Mouse (Mus musculus) embryonic fibroblast, embryonic 13.5 days (primary cell): Measurements from ENCODE around the gene Pdgfc. TPM values are rescaled to one million over a fixed set of nuclear protein-coding genes. Genes with fewer than 3 reads are reported as not detected.

Source experiments
- H3K27ac ChIP-seq: 2 replicates; pipeline ENCODE4 v1.5.1; 2012; ENCODE audit warnings: low read length, control low read depth, inconsistent platforms; ENCODE audit not compliant: insufficient read depth
- H3K4me1 ChIP-seq: 2 replicates; pipeline ENCODE4 v1.6.1; 2011; ENCODE audit warnings: low read length; ENCODE audit not compliant: control insufficient read depth, insufficient read depth
- H3K4me3 ChIP-seq: 2 replicates; pipeline ENCODE4 v1.5.1; 2011; ENCODE audit warnings: mild to moderate bottlenecking, control low read depth, low read length; ENCODE audit not compliant: insufficient read depth
- CTCF ChIP-seq: IDR thresholded peaks from 2 replicates; pipeline ENCODE4 v1.5.1; 2011; ENCODE audit warnings: mild to moderate bottlenecking, control low read depth, low read length, moderate library complexity, borderline replicate concordance; ENCODE audit not compliant: insufficient read depth
- POLR2A ChIP-seq: IDR thresholded peaks from 2 replicates; pipeline ENCODE4 v1.6.1; 2011; ENCODE audit warnings: low read depth, mild to moderate bottlenecking, control low read depth, low read length, moderate library complexity
- polyA plus RNA-seq: library from polyadenylated mRNA; stranded (reverse); fragments of >200 nt; gene quantifications from 2 replicates; pipeline ENCODE4 v1.2.4, GENCODE M21; 2011; ENCODE audit warnings: low read depth; ENCODE audit not compliant: missing spikeins, insufficient read length

Gene Pdgfc
- polyA plus RNA-seq, 1 experiment, result 68.1 TPM

GRCm38 (mm10) chr3:81028361-81028760, 7.9 kb upstream of the Pdgfc start:
- peaks cover 11% of the 10 kb centered on the region for H3K4me1 ChIP-seq
- H3K4me3 ChIP-seq, result no peak overlapping the region
- TF ChIP-seq CTCF (no peak), POLR2A (no peak)
- H3K27ac ChIP-seq, result no peak overlapping the region

- Histone ChIP-seq H3K4me1 (peaks cover 11% of the 10 kb centered on the region), H3K4me3 (no peak overlapping the region), H3K27ac (peak overlapping the region; percentile 72)
- TF ChIP-seq POLR2A (no peak), CTCF (no peak)
Measured at GRCm38 (mm10) chr3:81029321-81029720, 6.9 kb upstream of the Pdgfc start.

- H3K4me1 ChIP-seq, result peaks cover 14% of the 10 kb centered on the region
- no peak for TF ChIP-seq POLR2A
- TF ChIP-seq CTCF, result no peak
- no peak overlapping the region for H3K4me3 ChIP-seq
- H3K27ac ChIP-seq, result peak overlapping the region; percentile 71
Measured at GRCm38 (mm10) chr3:81029909-81030308, 6.3 kb upstream of the Pdgfc start.

GRCm38 (mm10) chr3:81030311-81030710, 5.9 kb upstream of the Pdgfc start:
- Histone ChIP-seq H3K4me3 (no peak overlapping the region), H3K27ac (peak overlapping the region; percentile 89), H3K4me1 (peaks cover 14% of the 10 kb centered on the region)
- TF ChIP-seq CTCF (no peak), POLR2A (no peak)

GRCm38 (mm10) chr3:81032014-81032413, 4.2 kb upstream of the Pdgfc start:
- Histone ChIP-seq H3K4me1 (peaks cover 17% of the 10 kb centered on the region), H3K27ac (peak overlapping the region; percentile 68), H3K4me3 (no peak overlapping the region)
- TF ChIP-seq CTCF (no peak), POLR2A (no peak)

GRCm38 (mm10) chr3:81034336-81035102, 1.7 kb upstream of the Pdgfc start:
- H3K27ac ChIP-seq, result no peak overlapping the region
- H3K4me3 ChIP-seq, result no peak overlapping the region
- H3K4me1 ChIP-seq, result peaks cover 15% of the 10 kb centered on the region
- TF ChIP-seq CTCF (no peak), POLR2A (0 out of 2 replicates have a peak, but pooled peaks have one; percentile 14)

- Histone ChIP-seq H3K4me1 (peaks cover 10% of the 10 kb centered on the region), H3K27ac (peak overlapping the region; percentile 87), H3K4me3 (peak overlapping the region; percentile 88)
- TF ChIP-seq CTCF (no peak), POLR2A (peak; percentile 41)
Measured at GRCm38 (mm10) chr3:81036554-81037311, 517 bp downstream of the Pdgfc start.

- TF ChIP-seq POLR2A (0 out of 2 replicates have a peak, but pooled peaks have one; percentile 7), CTCF (no peak)
- Histone ChIP-seq H3K27ac (peak overlapping the region; percentile 54), H3K4me1 (peaks cover 14% of the 10 kb centered on the region), H3K4me3 (peak overlapping the region; percentile 88)
Measured at GRCm38 (mm10) chr3:81037312-81037859, 1.2 kb downstream of the Pdgfc start.

GRCm38 (mm10) chr3:81039131-81039653, 3.0 kb downstream of the Pdgfc start:
- Histone ChIP-seq H3K27ac (peak overlapping the region; percentile 41), H3K4me3 (peak overlapping the region; percentile 50), H3K4me1 (peaks cover 10% of the 10 kb centered on the region)
- TF ChIP-seq CTCF, result no peak
- no peak; the same call in 1 of the 2 replicates for TF ChIP-seq POLR2A
